Comparison of ENCODE assay signal across 9 mouse cellular contexts in the genomic region with DNA sequence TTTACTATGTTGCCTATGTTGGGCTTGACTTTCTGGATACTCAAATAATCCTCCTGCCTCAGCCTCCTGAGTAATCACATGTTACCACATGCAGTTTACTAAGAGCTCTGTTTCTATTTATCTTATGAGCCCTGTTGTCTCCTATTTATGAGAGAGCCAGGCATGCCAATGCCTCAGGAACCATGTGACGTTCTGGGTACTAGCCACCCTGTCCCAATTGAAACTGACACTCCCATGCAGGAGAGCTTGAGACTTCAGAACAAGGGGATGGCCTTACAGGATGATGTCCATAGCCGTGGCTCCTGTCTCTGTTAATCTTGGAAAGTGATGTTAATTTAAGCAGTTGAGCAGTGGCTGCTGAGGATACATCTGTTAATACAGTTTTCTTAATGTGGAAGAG.
"Had no signal": no experiment of that assay in that cellular context is flagged by ENCODE, and none has a peak within 500 bp of the region (broad histone marks: within the 10 kb centered on the region; RNA-seq: fewer than 3 reads in every experiment).

No protein-coding gene starts in this region.

- H3K4me2 ChIP-seq: limb, embryonic 15.5 days; liver, embryonic 12.5 days; lung, embryonic 14.5 days; neural tube, embryonic 12.5 days had no signal

- H3K9me3 ChIP-seq: limb, embryonic 15.5 days; liver, embryonic 12.5 days; midbrain, embryonic 10.5 days; neural tube, embryonic 12.5 days had no signal

- H3K9ac ChIP-seq: limb, embryonic 15.5 days; liver, embryonic 12.5 days; lung, embryonic 14.5 days; neural tube, embryonic 12.5 days had no signal

- DNase-seq: lung, postnatal 4 days; midbrain, embryonic 14.5 days; thymus, postnatal 4 days had no signal

- H3K27ac ChIP-seq: limb, embryonic 15.5 days; liver, embryonic 12.5 days; midbrain, embryonic 10.5 days; neural tube, embryonic 12.5 days; stomach, postnatal 0 days had no signal

- H3K36me3 ChIP-seq: limb, embryonic 15.5 days; liver, embryonic 12.5 days; midbrain, embryonic 10.5 days; neural tube, embryonic 12.5 days had no signal

- ATAC-seq: liver, embryonic 12.5 days had no signal

- H3K4me3 ChIP-seq: limb, embryonic 15.5 days; liver, embryonic 12.5 days; midbrain, embryonic 10.5 days; neural tube, embryonic 12.5 days had no signal

- H3K27me3 ChIP-seq: limb, embryonic 15.5 days; liver, embryonic 12.5 days; neural tube, embryonic 12.5 days had no signal

- H3K4me1 ChIP-seq: neural tube, embryonic 12.5 days had no signal
